Mouse (Mus musculus) midbrain, embryonic 16.5 days (tissue): ENCODE measurements at regions not wholly inside any gene's neighbourhood (a gene's known extent, or its start where the extent isn't known, plus 50 kb on each side); places are given as distances from the start of the nearest gene placed in this dataset.

Experiments
- ATAC-seq: fragments of 200-750 bp; cut with Nextera tagmentation; 2 replicates; pipeline ENCODE4 v1.8.0; 2017; ENCODE audit warnings: moderate TSS enrichment
- H3K27ac ChIP-seq: fragments of 300-500 bp; sonication (generic); 2 replicates; pipeline ENCODE4 v1.5.1; 2014; ENCODE audit warnings: mild to moderate bottlenecking, low read length, mixed read lengths
- H3K27me3 ChIP-seq: fragments of 300-500 bp; sonication (generic); 2 replicates; pipeline ENCODE4 v1.6.1; 2014; ENCODE audit warnings: low read depth, low read length, mixed read lengths; ENCODE audit not compliant: control insufficient read depth, insufficient read depth
- H3K36me3 ChIP-seq: fragments of 300-500 bp; sonication (generic); 2 replicates; pipeline ENCODE4 v1.6.1; 2014; ENCODE audit warnings: mild to moderate bottlenecking, low read length, moderate library complexity, mixed read lengths; ENCODE audit not compliant: control insufficient read depth, insufficient read depth
- H3K4me1 ChIP-seq: fragments of 300-500 bp; sonication (generic); 2 replicates; pipeline ENCODE4 v1.6.1; 2014; ENCODE audit warnings: mild to moderate bottlenecking, low read length, mixed read lengths; ENCODE audit not compliant: control insufficient read depth, insufficient read depth
- H3K4me2 ChIP-seq: fragments of 300-500 bp; sonication (generic); 2 replicates; pipeline ENCODE4 v1.6.1; 2014; ENCODE audit warnings: mild to moderate bottlenecking, low read length, mixed read lengths
- H3K4me3 ChIP-seq: fragments of 300-500 bp; sonication (generic); 2 replicates; pipeline ENCODE4 v1.5.1; 2014; ENCODE audit warnings: low read depth, mild to moderate bottlenecking, low read length, moderate library complexity, mixed read lengths
- H3K9ac ChIP-seq: fragments of 300-500 bp; sonication (generic); 2 replicates; pipeline ENCODE4 v1.6.1; 2014; ENCODE audit warnings: low read depth, low read length, mixed read lengths
- H3K9me3 ChIP-seq: fragments of 300-500 bp; sonication (generic); replicated peaks from 2 replicates; pipeline ENCODE4 v1.6.1; 2014; ENCODE audit warnings: mild to moderate bottlenecking, low read length, mixed read lengths; ENCODE audit not compliant: control insufficient read depth, poor library complexity, severe bottlenecking
- WGBS: fragments of 180-500 bp; shearing (Covaris S2); extraction: QIAGEN DNeasy Blood & Tissue Kit; methylation state at CpG from one replicate; pipeline ENCODE4 v1.1.7; 2014; 5-methylcytosine and 5-hydroxymethylcytosine counted together

GRCm38 (mm10) chr10:66796296-66796695 lies 299.6 kb upstream of the Jmjd1c start:
- no peak for ATAC-seq

GRCm38 (mm10) chr10:66802691-66803090 lies 293.2 kb upstream of the Jmjd1c start:
- ATAC-seq: no peak
- H3K27me3 ChIP-seq: no peaks in the 10 kb centered on the region
- H3K9me3 ChIP-seq: peaks cover 8% of the 10 kb centered on the region; the same call in 1 of the 2 replicates
- H3K4me2 ChIP-seq: no peak overlapping the region
- no peak overlapping the region for H3K4me3 ChIP-seq
- H3K4me1 ChIP-seq: 0 out of 2 replicates have a peak, but pooled peaks cover under 1% of the 10 kb centered on the region
- H3K9ac ChIP-seq: no peak overlapping the region
- H3K27ac ChIP-seq: no peak overlapping the region
- no peaks in the 10 kb centered on the region for H3K36me3 ChIP-seq
- WGBS: 76% methylated on average over 1 of the region's 1 CpGs

More at GRCm38 (mm10) chr10:66796296-66796695, 299.6 kb upstream of the Jmjd1c start:
- 0 out of 2 replicates have a peak, but pooled peaks cover 3% of the 10 kb centered on the region for H3K4me1 ChIP-seq
- H3K36me3 ChIP-seq: no peaks in the 10 kb centered on the region
- H3K27me3 ChIP-seq: no peaks in the 10 kb centered on the region
- H3K9me3 ChIP-seq: no peaks in the 10 kb centered on the region
- 89% methylated on average over 9 of the region's 9 CpGs for WGBS
- no peak overlapping the region for H3K9ac ChIP-seq
- H3K4me2 ChIP-seq: no peak overlapping the region
- H3K27ac ChIP-seq: no peak overlapping the region
- H3K4me3 ChIP-seq: no peak overlapping the region

GRCm38 (mm10) chr10:66807261-66807968 lies 288.5 kb upstream of the Jmjd1c start:
- no peak overlapping the region for H3K4me3 ChIP-seq
- ATAC-seq: peak; percentile 79
- no peaks in the 10 kb centered on the region for H3K27me3 ChIP-seq
- no peak overlapping the region for H3K27ac ChIP-seq
- no peaks in the 10 kb centered on the region for H3K36me3 ChIP-seq
- H3K9ac ChIP-seq: no peak overlapping the region
- WGBS: 49% methylated on average over 16 of the region's 16 CpGs
- H3K4me2 ChIP-seq: no peak overlapping the region
- H3K9me3 ChIP-seq: peaks cover 8% of the 10 kb centered on the region; the same call in 1 of the 2 replicates
- H3K4me1 ChIP-seq: no peaks in the 10 kb centered on the region

GRCm38 (mm10) chr10:66812515-66813260 lies 283.2 kb upstream of the Jmjd1c start:
- ATAC-seq: no peak
- Histone ChIP-seq H3K4me3 (no peak overlapping the region), H3K36me3 (no peaks in the 10 kb centered on the region), H3K9me3 (no peaks in the 10 kb centered on the region), H3K9ac (no peak overlapping the region), H3K4me1 (0 out of 2 replicates have a peak, but pooled peaks cover 2% of the 10 kb centered on the region), H3K4me2 (no peak overlapping the region), H3K27ac (no peak overlapping the region), H3K27me3 (no peaks in the 10 kb centered on the region)
- 89% methylated on average over 11 of the region's 11 CpGs for WGBS

- H3K9me3 ChIP-seq: no peaks in the 10 kb centered on the region
- H3K27me3 ChIP-seq: no peaks in the 10 kb centered on the region
- H3K27ac ChIP-seq: no peak overlapping the region
- WGBS: 19% methylated on average over 15 of the region's 15 CpGs
- 0 out of 2 replicates have a peak, but pooled peaks cover 2% of the 10 kb centered on the region for H3K4me1 ChIP-seq
- no peak overlapping the region for H3K9ac ChIP-seq
- ATAC-seq: peak; percentile 31; the same call in 1 of the 2 replicates
- no peaks in the 10 kb centered on the region for H3K36me3 ChIP-seq
- H3K4me2 ChIP-seq: 0 out of 2 replicates have a peak overlapping the region, but pooled peaks have one; percentile 4
- no peak overlapping the region for H3K4me3 ChIP-seq
Observed at GRCm38 (mm10) chr10:66813850-66814564, 281.9 kb upstream of the Jmjd1c start.

GRCm38 (mm10) chr10:66814565-66815201 lies 281.2 kb upstream of the Jmjd1c start:
- ATAC-seq: peak; percentile 43
- Histone ChIP-seq H3K9me3 (no peaks in the 10 kb centered on the region), H3K4me3 (no peak overlapping the region), H3K27ac (no peak overlapping the region), H3K9ac (peak overlapping the region; percentile 30; the same call in 1 of the 2 replicates), H3K4me1 (0 out of 2 replicates have a peak, but pooled peaks cover 2% of the 10 kb centered on the region), H3K4me2 (peak overlapping the region; percentile 43), H3K36me3 (no peaks in the 10 kb centered on the region), H3K27me3 (no peaks in the 10 kb centered on the region)
- 12% methylated on average over 16 of the region's 16 CpGs for WGBS

- Histone ChIP-seq H3K27me3 (no peaks in the 10 kb centered on the region), H3K4me1 (0 out of 2 replicates have a peak, but pooled peaks cover 2% of the 10 kb centered on the region), H3K27ac (no peak overlapping the region), H3K36me3 (no peaks in the 10 kb centered on the region), H3K9ac (no peak overlapping the region), H3K9me3 (no peaks in the 10 kb centered on the region), H3K4me3 (no peak overlapping the region), H3K4me2 (no peak overlapping the region)
- no peak for ATAC-seq
- 84% methylated on average over 4 of the region's 4 CpGs for WGBS
Observed at GRCm38 (mm10) chr10:66815951-66816350, 280.0 kb upstream of the Jmjd1c start.

GRCm38 (mm10) chr10:66816776-66817175 lies 279.1 kb upstream of the Jmjd1c start:
- no peak overlapping the region for H3K4me2 ChIP-seq
- H3K4me1 ChIP-seq: 0 out of 2 replicates have a peak, but pooled peaks cover 2% of the 10 kb centered on the region
- WGBS: 86% methylated on average over 13 of the region's 13 CpGs
- no peaks in the 10 kb centered on the region for H3K36me3 ChIP-seq
- no peak overlapping the region for H3K9ac ChIP-seq
- no peak overlapping the region for H3K4me3 ChIP-seq
- ATAC-seq: no peak
- H3K27me3 ChIP-seq: no peaks in the 10 kb centered on the region
- no peaks in the 10 kb centered on the region for H3K9me3 ChIP-seq
- no peak overlapping the region for H3K27ac ChIP-seq
